Mouse (Mus musculus): ENCODE data around the gene Aph1b. TPM values are rescaled to one million over a fixed set of nuclear protein-coding genes. Genes with fewer than 3 reads are reported as not detected.

Aph1b gene
- total RNA-seq, 2 experiments from 2014 or later = 32.0 to 34.5 TPM

- DNase-seq (ENCODE audit: low spot score in 2 of 2) = no peak
Observed at GRCm38 (mm10) chr9:66744531-66744930, 50.8 kb downstream of the Aph1b start.

- no peak for DNase-seq (ENCODE audit: low spot score in 2 of 2)
Observed at GRCm38 (mm10) chr9:66739516-66739915, 55.8 kb downstream of the Aph1b start.

- DNase-seq (ENCODE audit: low spot score in 2 of 2) = no peak
Observed at GRCm38 (mm10) chr9:66736551-66736950, 58.7 kb downstream of the Aph1b start.

- DNase-seq (ENCODE audit: low spot score in 2 of 2) = no peak
Observed at GRCm38 (mm10) chr9:66736016-66736415, 59.3 kb downstream of the Aph1b start.

GRCm38 (mm10) chr9:66735122-66735521 is 60.2 kb downstream of the Aph1b start:
- no peak for DNase-seq (ENCODE audit: low spot score in 2 of 2)

GRCm38 (mm10) chr9:66734568-66734967 is 60.7 kb downstream of the Aph1b start:
- DNase-seq (ENCODE audit: low spot score in 2 of 2) = no peak

- DNase-seq (ENCODE audit: low spot score in 2 of 2) = peak; percentile 51 to 80
Observed at GRCm38 (mm10) chr9:66732791-66733691, 62.2 kb downstream of the Aph1b start.

GRCm38 (mm10) chr9:66731284-66731683 is 64.0 kb downstream of the Aph1b start:
- DNase-seq (ENCODE audit: low spot score in 2 of 2) = no peak

- no peak for DNase-seq (ENCODE audit: low spot score in 2 of 2)
Observed at GRCm38 (mm10) chr9:66730556-66730955, 64.7 kb downstream of the Aph1b start.

GRCm38 (mm10) chr9:66727333-66727732 is 68.0 kb downstream of the Aph1b start:
- DNase-seq (ENCODE audit: low spot score in 2 of 2) = no peak

- no peak for DNase-seq (ENCODE audit: low spot score in 2 of 2)
Observed at GRCm38 (mm10) chr9:66725591-66725990, 69.7 kb downstream of the Aph1b start.

Other genes starting within 250 kb of the Aph1b start
- 10 to 100 TPM; 38.7 to 42.0 TPM for gene Usp3, start 202.3 kb downstream of the Aph1b start, total RNA-seq (2021)
- gene Car12, start 81.8 kb downstream of the Aph1b start, total RNA-seq (2021) = 10 to 100 TPM; 45.8 to 55.2 TPM
- under 1 TPM; 0.36 to 0.59 TPM for gene Gm10647, start 1.5 kb upstream of the Aph1b start, total RNA-seq (2021)
- 10 to 100 TPM in 1 of 2 experiments, 1 to 10 TPM in 1; 9.0 to 10.6 TPM for gene Aph1c, start 39.2 kb upstream of the Aph1b start, total RNA-seq (2021)
- 10 to 100 TPM; 53.6 to 57.1 TPM for gene Rab8b, start 124.2 kb upstream of the Aph1b start, total RNA-seq (2021)
- 10 to 100 TPM; 35.9 to 39.4 TPM for gene Rps27l, start 150.6 kb upstream of the Aph1b start, total RNA-seq (2021)
- gene Lactb, start 180.0 kb upstream of the Aph1b start, total RNA-seq (2021) = 10 to 100 TPM; 14.8 to 16.6 TPM

Data from layer of hippocampus, adult 18-20 months (tissue).